Mouse (Mus musculus) layer of hippocampus, postnatal 10 days (tissue): ENCODE data around the gene Hist1h2ac. TPM values are rescaled to one million over a fixed set of nuclear protein-coding genes. Genes with fewer than 3 reads are reported as not detected.
"Not testable (repeated sequence)": the region's sequence is repeated elsewhere in the genome, so short reads cannot be mapped to it uniquely, and the experiment has no call there.

Experiments used
- DNase-seq, 2 experiments: peaks; one replicate each; pipeline ENCODE4 v3.0.0; 2021; ENCODE audit warnings: low spot score in 2 of 2
- total RNA-seq, 2 experiments: library from RNA; stranded (reverse); gene quantifications; 2 replicates each; pipeline ENCODE4 v1.2.3; 2021

The Hist1h2ac gene
- total RNA-seq, 2 experiments from 2014 or later = 2.6 to 3.3 TPM

- DNase-seq = peak; percentile 73 to 77
Observed at GRCm38 (mm10) chr13:23700786-23701520, 17.2 kb upstream of the Hist1h2ac start.

GRCm38 (mm10) chr13:23699767-23700166 is 16.0 kb upstream of the Hist1h2ac start:
- no peak for DNase-seq

- no peak for DNase-seq
Observed at GRCm38 (mm10) chr13:23698996-23699395, 15.2 kb upstream of the Hist1h2ac start.

- peak; percentile 99 for DNase-seq
Observed at GRCm38 (mm10) chr13:23698300-23698693, 14.5 kb upstream of the Hist1h2ac start, which contains the start of gene Hist1h4c. TSS of gene Hist1h4c (minus strand) at chr13:23698454.

GRCm38 (mm10) chr13:23697491-23698299 is 13.9 kb upstream of the Hist1h2ac start:
- DNase-seq = peak; percentile 60 to 65

- no peak for DNase-seq
Observed at GRCm38 (mm10) chr13:23696061-23696474, 12.3 kb upstream of the Hist1h2ac start.

- DNase-seq = no peak
Observed at GRCm38 (mm10) chr13:23695514-23695913, 11.8 kb upstream of the Hist1h2ac start, which contains the start of gene Hist1h1t. TSS of gene Hist1h1t (plus strand) at chr13:23695814.

GRCm38 (mm10) chr13:23694956-23695355 is 11.2 kb upstream of the Hist1h2ac start:
- no peak for DNase-seq

- no peak for DNase-seq
Observed at GRCm38 (mm10) chr13:23693856-23694440, 10.2 kb upstream of the Hist1h2ac start.

- no peak for DNase-seq
Observed at GRCm38 (mm10) chr13:23689459-23689858, 5.7 kb upstream of the Hist1h2ac start.

- no peak for DNase-seq
Observed at GRCm38 (mm10) chr13:23688956-23689355, 5.2 kb upstream of the Hist1h2ac start.

- no peak for DNase-seq
Observed at GRCm38 (mm10) chr13:23687907-23688306, 4.2 kb upstream of the Hist1h2ac start.

GRCm38 (mm10) chr13:23687181-23687580 is 3.4 kb upstream of the Hist1h2ac start:
- DNase-seq = no peak

- no peak for DNase-seq
Observed at GRCm38 (mm10) chr13:23685966-23686365, 2.2 kb upstream of the Hist1h2ac start.

- DNase-seq = no peak
Observed at GRCm38 (mm10) chr13:23685121-23685861, 1.5 kb upstream of the Hist1h2ac start.

GRCm38 (mm10) chr13:23684295-23684945 is 672 bp upstream of the Hist1h2ac start:
- peak; percentile 36 to 41 for DNase-seq

- DNase-seq = not testable (repeated sequence)
Observed at GRCm38 (mm10) chr13:23682947-23683754, 597 bp downstream of the Hist1h2ac start.

GRCm38 (mm10) chr13:23682623-23682946 is 1.2 kb downstream of the Hist1h2ac start:
- DNase-seq = no peak

- DNase-seq = no peak
Observed at GRCm38 (mm10) chr13:23681990-23682582, 1.7 kb downstream of the Hist1h2ac start.
